Mouse (Mus musculus) lung, postnatal 36 days (tissue): ENCODE results near the gene Nppa.
A peak's percentile ranks its signal among the peaks of the same experiment; 100 is the strongest.
"Not testable (repeated sequence)": the region's sequence is repeated elsewhere in the genome, so short reads cannot be mapped to it uniquely, and the experiment has no call there.

ENCODE experiments used
- DNase-seq: peaks from one replicate; pipeline ENCODE4 v3.0.0; 2022; ENCODE audit warnings: mixed read lengths

The Nppa gene

DNA sequence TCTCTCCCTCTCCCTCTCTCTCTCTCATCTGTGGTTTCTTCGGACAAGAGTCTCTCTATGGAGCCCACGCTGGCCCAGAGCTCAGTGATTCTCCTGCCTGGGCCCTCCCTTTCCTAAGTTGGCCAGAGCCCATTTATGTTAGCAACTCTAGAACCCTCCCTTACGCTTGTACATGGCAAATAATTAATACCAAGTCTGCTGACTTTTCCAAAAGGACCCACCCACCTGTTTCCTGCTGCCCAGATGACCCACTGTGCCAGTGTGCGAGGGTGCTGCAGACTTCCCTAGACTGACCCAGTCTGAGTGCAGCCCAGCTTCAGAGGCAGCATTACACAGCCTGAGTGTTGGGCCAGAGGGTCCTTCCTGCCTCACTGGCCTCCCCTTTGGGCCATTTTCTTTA lies 11.7 kb downstream of the Nppa start:
- no peak for DNase-seq

DNA sequence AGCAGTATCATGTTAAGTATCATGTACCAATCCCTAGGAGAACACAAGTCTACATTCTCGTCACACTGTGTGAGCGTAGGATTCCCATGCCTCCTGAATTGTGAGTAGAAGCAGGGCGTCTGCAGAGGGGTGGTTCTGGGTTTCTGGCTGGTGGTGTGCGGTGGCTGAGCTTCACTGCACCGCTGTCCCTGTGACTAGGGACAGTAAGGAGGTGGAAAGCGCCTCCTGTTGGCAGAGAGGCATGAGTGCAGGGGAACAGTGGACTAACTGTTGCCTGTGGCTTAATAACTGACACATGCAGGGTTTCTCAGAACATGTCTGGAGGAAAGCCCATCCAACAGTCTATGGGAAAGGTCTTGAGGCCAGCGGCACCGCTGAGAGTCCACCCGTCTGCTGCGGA lies 14.9 kb downstream of the Nppa start:
- no peak for DNase-seq

DNA sequence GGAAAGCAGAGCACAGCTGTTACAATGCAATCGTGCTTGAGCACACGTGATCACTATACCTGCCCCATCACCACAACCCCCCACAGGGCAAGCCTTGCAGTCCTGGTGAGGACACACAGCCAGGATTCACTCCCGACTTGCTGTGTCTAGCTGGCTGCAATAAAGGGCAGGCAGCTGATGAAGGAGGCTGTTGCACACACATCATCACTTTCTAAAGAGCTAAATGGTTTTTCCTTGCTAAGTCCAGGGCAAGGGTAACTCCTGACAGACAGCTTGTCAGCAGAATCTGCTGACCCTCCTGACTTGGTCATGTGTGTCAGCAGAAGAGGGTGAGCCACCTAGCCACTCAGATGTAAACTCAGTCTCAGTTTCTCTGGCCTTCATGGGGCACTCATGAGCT lies 16.5 kb downstream of the Nppa start:
- DNase-seq, result no peak

- DNase-seq, result no peak
Observed at GRCm38 (mm10) chr4:148018410-148018809, 17.9 kb downstream of the Nppa start.

DNA sequence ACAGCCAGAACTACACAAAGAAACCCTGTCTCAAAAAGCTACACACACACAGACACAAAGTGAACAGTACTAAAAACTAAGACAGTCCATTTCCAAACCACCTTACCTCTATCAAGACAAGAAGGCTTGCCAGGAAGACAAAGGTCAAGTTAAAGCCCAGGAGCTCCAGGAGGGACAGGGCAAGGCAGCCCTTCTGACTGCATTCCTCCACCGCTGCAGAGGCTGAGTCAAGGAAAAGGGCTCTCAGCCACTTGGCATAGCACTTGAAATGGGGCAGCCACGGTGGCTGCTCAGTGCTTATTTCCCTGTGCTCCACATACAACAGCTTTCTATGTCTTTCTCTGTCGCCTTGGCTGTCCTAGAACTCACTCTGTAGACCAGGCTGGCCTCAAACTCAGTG lies 23.5 kb downstream of the Nppa start:
- peak; percentile 50 for DNase-seq

DNA sequence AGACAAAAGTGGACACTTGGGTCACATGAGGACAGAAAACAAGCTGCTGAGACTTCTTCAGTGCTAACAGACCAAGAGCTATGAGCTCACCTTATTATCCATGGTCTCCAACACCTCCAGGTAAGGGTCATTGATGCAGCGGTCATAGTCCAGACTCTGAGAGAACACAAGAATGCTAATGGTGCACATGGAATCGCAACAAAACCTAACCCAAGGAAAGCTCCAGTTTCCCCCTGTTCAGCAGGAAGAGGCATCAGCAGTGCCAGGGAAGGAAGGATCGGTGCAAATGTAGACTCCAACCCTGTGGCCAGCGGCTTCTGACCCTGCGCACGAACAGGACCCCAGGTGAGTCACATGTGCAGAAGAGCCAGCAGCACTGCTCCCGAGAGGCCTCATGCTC lies 28.8 kb downstream of the Nppa start:
- no peak for DNase-seq

DNA sequence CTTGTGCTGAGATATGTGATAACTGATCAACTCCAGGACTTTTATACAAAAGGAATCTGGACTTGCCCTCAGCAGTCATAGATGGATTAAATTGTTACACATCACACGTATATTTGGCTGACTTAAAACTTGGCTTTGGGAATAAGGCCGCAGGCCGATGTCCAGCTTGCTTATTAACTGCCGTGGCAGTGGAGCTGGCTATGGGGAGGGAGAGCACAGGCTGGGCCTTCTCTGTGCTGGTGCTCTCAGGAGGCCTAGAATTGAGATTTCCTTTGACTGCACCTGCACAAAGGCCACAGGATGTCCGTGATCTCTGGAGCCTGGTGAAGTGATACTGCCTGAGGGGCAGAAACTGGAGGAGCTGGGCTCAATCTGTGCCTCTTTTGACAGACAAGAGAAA lies 30.0 kb downstream of the Nppa start:
- DNase-seq, result no peak

DNA sequence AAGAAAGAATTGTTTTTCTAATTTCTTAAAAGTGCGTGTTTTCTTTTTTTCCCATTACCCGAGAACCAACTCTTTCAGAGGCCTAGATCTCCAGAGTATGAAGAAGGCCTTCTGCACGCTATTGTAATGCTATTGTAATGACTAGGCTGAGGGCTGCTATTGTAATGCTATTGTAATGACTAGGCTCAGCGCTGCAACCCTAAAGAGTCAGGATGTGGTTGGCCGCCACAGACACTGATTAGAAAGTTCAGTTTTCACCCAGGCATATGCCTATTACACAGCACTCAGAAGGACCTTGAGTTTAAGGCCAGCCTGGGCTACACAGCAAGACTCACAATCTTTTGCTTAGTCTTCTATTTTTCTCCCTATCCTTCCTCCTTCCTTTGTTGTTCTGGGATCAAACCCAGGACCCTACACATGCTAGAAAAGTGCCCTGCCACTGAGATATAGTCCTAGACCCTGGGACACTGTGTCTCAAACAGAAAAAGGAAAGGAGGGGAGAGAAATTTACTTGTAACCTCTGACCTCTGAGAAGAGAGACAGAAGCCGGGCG lies 33.4 kb downstream of the Nppa start:
- DNase-seq, result no peak

DNA sequence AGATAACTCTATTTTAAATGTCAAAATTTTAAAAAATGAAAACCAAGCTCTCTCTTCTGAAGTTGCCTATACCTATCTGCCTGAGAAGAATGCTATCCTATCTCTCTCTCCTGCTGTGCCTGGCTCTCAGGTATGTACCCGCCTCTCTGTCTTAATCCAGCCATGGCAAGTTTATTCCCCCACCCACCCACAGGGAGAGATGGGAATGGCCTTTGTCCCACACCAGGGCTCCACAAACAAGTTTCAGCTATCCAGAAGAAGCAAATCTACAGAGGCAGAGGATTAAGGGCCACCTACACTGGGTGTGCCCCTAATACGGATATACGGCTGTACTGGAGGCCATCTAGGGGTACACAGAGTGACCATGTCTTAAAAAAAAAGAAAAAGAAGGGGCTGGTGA lies 34.9 kb downstream of the Nppa start:
- DNase-seq, result no peak

GRCm38 (mm10) chr4:148038079-148038599 lies 37.6 kb downstream of the Nppa start:
- DNase-seq, result no peak

- peak; percentile 99 for DNase-seq
Observed at GRCm38 (mm10) chr4:148038600-148039253, 38.2 kb downstream of the Nppa start, which contains the start of the genes Clcn6 and Mthfr. Gene Clcn6, minus strand, starts transcription at chr4:148038821. Gene Mthfr, plus strand, starts transcription at chr4:148039077.

GRCm38 (mm10) chr4:148039254-148040028 lies 38.9 kb downstream of the Nppa start:
- DNase-seq, result no peak

DNA sequence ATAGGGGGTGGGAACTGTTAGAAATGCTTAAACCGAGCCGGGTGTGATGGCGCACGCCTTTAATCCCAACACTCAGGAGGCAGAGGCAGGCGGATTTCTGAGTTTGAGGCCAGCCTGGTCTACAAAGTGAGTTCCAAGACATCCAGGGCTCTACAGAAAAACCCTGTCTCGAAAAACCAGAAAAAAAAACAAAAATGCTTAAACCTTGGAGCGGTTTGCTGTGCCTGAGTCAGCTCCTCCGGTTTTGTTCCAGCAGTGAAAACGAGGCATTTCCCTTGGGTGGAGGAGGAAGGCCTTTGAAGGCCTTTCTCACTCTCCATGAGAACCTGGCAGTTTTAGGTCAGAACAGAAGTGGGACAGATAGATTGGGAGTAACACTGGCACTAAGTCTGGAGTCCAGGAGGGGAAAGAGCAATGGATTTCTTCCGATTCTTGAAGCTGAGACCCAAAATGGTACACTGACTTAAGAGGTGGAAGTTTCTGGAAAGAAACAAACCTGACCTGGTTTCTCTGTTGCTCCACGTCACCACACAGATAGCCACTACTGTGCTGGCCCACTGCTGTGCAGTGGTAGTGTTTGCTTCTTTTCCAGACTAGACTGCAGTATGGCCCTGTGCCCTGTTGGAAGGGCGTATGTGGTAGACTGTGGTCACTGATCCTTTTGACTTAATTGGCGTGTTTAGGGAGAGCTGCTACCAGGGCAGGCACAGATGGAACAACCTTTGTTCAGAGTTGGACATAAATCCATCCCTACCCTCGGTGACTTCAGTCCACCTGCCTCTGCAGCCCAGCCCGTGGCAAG lies 39.7 kb downstream of the Nppa start:
- peak; percentile 23 for DNase-seq

DNA sequence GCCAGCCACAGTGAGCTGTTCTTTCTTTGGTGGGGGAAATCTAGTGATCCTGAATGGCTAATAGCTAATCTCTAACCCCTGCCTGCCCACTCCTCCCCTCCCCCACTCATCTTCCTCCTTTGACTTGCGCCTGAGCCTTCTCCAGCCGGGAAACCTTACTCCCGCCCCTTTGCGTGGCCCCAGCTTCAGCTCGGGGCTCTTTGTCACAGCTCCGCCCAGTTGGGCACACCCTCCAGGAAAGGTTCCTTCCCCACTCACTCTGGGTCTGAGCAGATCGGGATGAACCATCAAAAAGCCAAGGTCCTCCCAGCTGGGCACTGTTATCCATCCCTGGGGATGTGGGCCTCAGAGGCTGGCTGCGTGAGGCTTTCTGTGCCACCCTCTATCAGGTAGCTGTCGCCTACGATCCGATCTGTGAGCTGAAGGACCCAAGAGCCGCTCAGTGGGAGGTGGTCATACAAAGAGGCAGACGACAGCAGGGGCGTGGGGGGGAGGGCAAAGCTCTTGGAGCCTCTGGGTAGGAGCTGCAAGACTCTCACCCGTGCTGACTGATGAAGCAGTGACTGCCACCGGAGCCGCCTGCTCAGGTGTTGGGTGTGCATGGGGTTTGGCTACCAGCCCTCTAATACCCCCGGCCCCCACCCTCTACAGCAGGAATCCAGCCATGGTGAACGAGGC lies 40.5 kb downstream of the Nppa start:
- peak; percentile 89 for DNase-seq

DNA sequence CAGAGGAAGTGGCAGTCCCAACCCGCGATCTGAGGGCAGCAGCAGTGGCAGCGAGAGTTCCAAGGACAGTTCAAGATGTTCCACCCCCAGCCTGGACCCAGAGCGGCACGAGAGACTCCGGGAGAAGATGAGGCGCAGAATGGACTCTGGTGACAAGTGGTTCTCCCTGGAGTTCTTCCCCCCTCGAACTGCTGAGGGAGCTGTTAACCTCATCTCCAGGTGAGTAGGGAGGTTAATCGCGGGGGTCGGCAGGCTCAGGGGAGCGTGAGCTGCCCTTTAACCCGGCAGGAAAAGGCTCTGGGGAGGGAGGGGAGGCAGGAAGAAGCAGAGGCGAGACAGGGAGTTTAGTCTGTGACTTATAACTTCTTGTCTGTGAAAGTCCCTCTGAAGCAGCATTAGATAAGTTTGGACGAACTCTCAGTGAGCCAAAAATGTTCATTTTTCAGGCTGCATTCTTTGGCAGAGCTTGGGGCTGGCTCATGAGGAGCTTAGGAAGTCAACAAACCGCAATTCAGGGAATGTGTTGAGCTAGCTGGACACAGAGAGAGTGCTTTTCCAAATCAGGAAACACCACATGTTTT lies 41.2 kb downstream of the Nppa start:
- DNase-seq, result peak; percentile 62

GRCm38 (mm10) chr4:148043327-148043726 lies 42.8 kb downstream of the Nppa start:
- not testable (repeated sequence) for DNase-seq

- DNase-seq, result no peak
Observed at GRCm38 (mm10) chr4:148044113-148044512, 43.6 kb downstream of the Nppa start.

- no peak for DNase-seq
Observed at GRCm38 (mm10) chr4:148046450-148047031, 46.0 kb downstream of the Nppa start.

- not testable (repeated sequence) for DNase-seq
Observed at GRCm38 (mm10) chr4:148050396-148050914, 49.9 kb downstream of the Nppa start.

DNA sequence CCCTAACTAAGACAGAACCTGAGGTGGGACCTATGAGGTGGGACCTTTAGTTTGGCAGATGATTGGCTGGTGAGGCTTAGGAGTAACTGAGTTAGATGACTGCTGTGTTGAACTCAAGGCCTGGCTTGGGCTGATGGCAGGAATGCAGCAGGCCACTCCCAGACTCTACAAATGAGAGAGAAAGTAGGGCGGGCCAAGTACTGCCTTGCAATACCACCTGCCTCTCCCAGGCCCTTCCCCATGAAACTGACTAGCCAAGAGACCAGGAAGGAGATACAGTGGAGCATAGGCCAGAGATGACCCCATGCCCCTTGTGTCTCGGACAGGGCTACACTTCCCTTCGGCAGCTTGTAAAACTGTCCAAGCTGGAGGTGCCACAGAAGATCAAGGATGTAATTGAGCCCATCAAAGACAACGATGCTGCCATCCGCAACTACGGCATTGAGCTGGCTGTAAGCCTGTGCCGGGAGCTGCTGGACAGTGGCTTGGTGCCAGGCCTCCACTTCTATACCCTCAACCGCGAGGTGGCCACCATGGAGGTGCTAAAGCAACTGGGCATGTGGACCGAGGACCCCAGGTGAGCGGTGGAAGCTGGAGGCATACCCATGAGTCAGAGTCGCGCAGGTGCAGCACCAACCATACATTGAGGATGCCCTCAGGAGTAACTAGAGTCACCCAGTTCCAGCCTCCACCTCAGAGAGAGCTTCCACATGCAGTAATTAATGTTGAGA lies 50.7 kb downstream of the Nppa start:
- DNase-seq, result no peak
